Mouse (Mus musculus) heart, embryonic 10.5 days (tissue): Measurements from ENCODE around the gene Ror1. TPM values are rescaled to one million over a fixed set of nuclear protein-coding genes. Genes with fewer than 3 reads are reported as not detected.

Source experiments
- DNase-seq: peaks from one replicate; pipeline ENCODE4 v3.0.0-alpha.2; 2017; ENCODE audit warnings: low spot score
- H3K27ac ChIP-seq: fragments of 300-500 bp; sonication (generic); 2 replicates; pipeline ENCODE4 v1.5.1; 2016; ENCODE audit warnings: mild to moderate bottlenecking
- H3K27me3 ChIP-seq: fragments of 300-500 bp; sonication (generic); 2 replicates; pipeline ENCODE4 v1.6.1; 2016; ENCODE audit warnings: mild to moderate bottlenecking; ENCODE audit not compliant: poor library complexity, insufficient read depth, severe bottlenecking
- H3K36me3 ChIP-seq: fragments of 300-500 bp; sonication (generic); 2 replicates; pipeline ENCODE4 v1.6.1; 2016; ENCODE audit warnings: mild to moderate bottlenecking, moderate library complexity
- H3K4me1 ChIP-seq: fragments of 300-500 bp; sonication (generic); 2 replicates; pipeline ENCODE4 v1.6.1; 2016; ENCODE audit warnings: mild to moderate bottlenecking
- H3K4me3 ChIP-seq: fragments of 300-500 bp; sonication (generic); 2 replicates; pipeline ENCODE4 v1.5.1; 2016; ENCODE audit warnings: mild to moderate bottlenecking, moderate library complexity
- H3K9me3 ChIP-seq: fragments of 300-500 bp; sonication (generic); 2 replicates; pipeline ENCODE4 v1.6.1; 2016; ENCODE audit warnings: mild to moderate bottlenecking, moderate library complexity
- WGBS: fragments of 180-500 bp; shearing (Covaris S2); methylation state at CpG from one replicate; pipeline ENCODE4 v1.1.7; 2016; 5-methylcytosine and 5-hydroxymethylcytosine counted together
- polyA plus RNA-seq: library from polyadenylated mRNA; unstranded; fragments of >200 nt; fragmentation: Nextera tagmentation; extraction: Ambion mirVana; gene quantifications from 2 replicates; pipeline ENCODE4 v1.2.1, GENCODE M21; 2016

Ror1 gene
- polyA plus RNA-seq, 1 experiment from 2014 or later = 9.3 TPM

DNA sequence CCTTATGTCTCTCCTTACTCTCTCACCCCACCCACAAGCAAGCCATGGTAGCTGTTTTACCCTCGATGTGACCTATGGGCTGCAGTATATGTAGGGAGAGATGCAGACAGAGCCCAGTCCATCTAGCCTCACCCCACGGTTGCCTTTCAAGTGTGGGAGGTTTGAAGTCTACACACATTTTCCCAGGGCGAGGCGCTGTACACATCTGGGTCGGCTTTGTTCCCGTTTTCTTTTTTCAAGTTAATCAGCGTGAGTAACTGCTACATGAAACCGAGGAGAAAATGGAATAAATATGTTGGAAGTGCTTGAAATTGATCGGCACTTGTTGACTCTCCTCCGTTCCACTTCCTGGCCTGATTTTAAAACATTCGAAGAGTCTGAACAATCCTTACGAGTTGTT, 108.8 kb downstream of the Ror1 start:
- Histone ChIP-seq H3K4me3 (no peak overlapping the region), H3K27me3 (peaks cover 46% of the 10 kb centered on the region), H3K9me3 (no peaks in the 10 kb centered on the region), H3K27ac (no peak overlapping the region), H3K36me3 (no peaks in the 10 kb centered on the region), H3K4me1 (peaks cover 14% of the 10 kb centered on the region)
- 81% methylated on average over 12 of the region's 12 CpGs for WGBS
- no peak for DNase-seq

DNA sequence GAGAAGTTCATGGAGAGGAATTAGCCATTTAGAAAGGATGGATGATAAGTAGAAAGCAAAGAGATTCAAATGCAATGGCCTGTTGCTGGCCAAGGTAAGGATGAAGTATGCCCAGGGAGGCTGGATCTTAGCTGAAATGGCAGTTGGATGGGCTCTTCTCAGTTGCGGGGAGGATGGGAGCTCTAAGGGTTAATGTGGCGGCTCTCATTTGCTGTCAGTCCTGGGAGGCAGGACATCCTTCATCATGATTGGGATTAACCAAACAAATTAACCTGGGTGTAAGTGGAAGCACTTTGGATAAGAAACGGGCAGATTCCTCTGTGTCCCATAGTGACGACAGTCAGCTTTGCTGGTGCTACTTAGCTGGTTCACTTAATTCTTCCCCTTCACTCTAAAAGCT, 112.5 kb downstream of the Ror1 start:
- no peak overlapping the region for H3K27ac ChIP-seq
- peaks cover 57% of the 10 kb centered on the region for H3K27me3 ChIP-seq
- H3K36me3 ChIP-seq = no peaks in the 10 kb centered on the region
- no peaks in the 10 kb centered on the region for H3K9me3 ChIP-seq
- H3K4me3 ChIP-seq = no peak overlapping the region
- peaks cover 11% of the 10 kb centered on the region for H3K4me1 ChIP-seq
- no peak for DNase-seq
- WGBS = 33% methylated on average over 4 of the region's 4 CpGs

DNA sequence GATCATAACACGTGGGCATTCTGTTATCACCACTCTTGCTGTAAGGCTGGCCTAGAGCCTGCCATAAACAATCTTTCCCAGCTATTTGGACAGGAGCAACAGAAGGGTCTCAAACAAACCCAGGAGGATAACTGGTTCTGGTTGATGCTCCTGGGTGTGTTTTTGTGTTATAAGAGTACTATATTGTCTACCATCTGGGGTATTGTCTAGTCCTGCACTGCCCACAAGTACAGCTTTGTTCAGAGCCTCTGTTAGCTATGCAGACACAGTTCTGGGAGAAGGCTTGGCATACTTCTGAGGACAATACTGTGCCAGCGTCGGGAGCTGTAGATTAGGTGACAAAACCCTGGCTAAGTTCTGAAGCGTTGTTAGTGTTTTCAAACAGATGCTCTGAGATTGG, 113.5 kb downstream of the Ror1 start:
- no peaks in the 10 kb centered on the region for H3K36me3 ChIP-seq
- no peak overlapping the region for H3K27ac ChIP-seq
- WGBS = 72% methylated on average over 4 of the region's 4 CpGs
- DNase-seq = no peak
- H3K4me3 ChIP-seq = no peak overlapping the region
- no peaks in the 10 kb centered on the region for H3K9me3 ChIP-seq
- peaks cover 6% of the 10 kb centered on the region for H3K4me1 ChIP-seq
- H3K27me3 ChIP-seq = peaks cover 49% of the 10 kb centered on the region

DNA sequence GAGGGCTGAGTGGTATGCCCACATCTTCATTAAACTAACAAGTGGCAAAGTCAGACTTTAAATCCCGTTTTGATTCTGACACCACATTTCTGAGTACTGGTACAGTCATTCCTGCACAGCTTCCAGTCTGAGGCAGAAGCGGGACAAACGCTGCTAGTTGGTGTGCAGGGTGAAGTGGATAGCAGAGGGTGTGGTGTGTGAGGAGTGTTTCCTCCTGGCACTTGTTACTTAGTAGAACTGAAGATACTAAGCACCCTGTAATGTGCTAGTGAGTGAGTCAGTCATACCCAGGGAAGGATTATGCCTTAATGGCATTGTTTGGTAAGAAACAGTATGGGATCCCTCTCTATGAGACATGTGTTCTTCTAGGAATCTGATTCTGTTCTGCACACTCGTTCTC, 115.7 kb downstream of the Ror1 start:
- Histone ChIP-seq H3K9me3 (no peaks in the 10 kb centered on the region), H3K36me3 (no peaks in the 10 kb centered on the region), H3K4me3 (no peak overlapping the region), H3K27ac (no peak overlapping the region), H3K27me3 (peaks cover 31% of the 10 kb centered on the region), H3K4me1 (peaks cover 18% of the 10 kb centered on the region)
- no peak for DNase-seq
- 66% methylated on average over 4 of the region's 4 CpGs for WGBS

DNA sequence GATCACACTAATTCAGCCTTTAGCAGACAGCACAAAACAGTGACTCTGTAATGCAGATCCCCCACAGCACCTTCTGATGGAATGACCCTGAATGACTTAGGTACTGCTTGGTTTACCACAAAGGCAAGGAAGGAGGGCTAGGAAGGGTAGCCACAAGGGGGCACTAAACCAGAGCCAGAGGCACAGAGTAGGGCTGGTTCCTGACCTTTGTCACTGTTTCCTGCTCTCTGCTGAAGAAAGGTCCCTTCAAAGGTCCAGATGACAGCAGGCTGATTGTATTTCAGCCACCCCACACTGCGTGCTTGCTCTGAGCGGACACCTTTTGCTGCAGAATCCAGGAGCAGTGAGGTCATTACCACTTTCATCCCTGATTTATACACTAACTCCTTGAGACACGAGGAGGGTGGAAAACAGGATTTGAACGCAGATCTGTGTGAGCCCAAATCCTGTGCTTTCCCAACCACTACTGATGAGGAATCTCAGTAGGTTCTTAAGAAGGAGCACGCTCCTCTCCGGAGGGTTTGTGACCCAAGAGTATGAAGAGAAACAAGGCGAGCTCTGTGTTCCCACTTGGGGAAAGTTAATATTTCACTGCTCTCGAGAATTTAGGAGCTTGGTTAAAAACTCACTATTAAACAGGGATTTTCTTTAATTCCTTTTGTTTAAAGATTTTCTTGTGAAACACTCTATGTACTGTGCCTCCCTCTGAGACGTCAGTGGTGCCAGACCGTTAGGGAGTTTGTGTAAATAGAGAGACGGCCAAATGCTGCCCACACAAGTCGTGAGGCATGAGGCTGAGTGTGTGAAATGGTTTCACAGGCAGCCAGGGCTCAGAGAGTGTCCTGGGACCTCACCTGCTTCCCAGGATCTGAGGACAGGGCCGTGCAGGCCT, 119.0 kb downstream of the Ror1 start:
- Histone ChIP-seq H3K9me3 (no peaks in the 10 kb centered on the region), H3K27me3 (peaks cover 34% of the 10 kb centered on the region), H3K4me1 (peaks cover 33% of the 10 kb centered on the region), H3K27ac (peak overlapping the region; percentile 18; the same call in 1 of the 2 replicates), H3K4me3 (no peak overlapping the region), H3K36me3 (no peaks in the 10 kb centered on the region)
- WGBS = 64% methylated on average over 13 of the region's 13 CpGs
- no peak for DNase-seq

DNA sequence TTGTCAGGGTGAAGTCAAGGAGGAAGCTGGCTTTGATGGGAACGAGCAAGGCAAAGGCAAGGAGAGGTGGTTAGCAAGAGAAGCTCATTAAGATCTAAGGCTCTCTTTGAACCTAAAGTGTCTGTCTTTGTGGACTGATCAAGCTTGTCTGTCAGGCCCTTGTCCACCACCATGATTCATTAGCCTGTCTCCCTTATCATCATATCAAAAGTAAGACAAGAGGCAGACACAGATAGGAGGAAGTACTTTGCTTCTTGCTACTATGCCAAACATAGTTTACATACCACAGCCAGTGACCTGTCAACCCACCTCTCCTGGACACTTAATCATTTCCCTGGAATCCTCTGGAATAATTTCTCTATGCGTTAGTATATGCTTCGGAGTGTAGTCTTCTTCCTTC, 121.0 kb downstream of the Ror1 start:
- 28% methylated on average over 3 of the region's 3 CpGs for WGBS
- H3K4me3 ChIP-seq = no peak overlapping the region
- H3K9me3 ChIP-seq = no peaks in the 10 kb centered on the region
- H3K27me3 ChIP-seq = peaks cover 33% of the 10 kb centered on the region
- H3K36me3 ChIP-seq = no peaks in the 10 kb centered on the region
- H3K27ac ChIP-seq = no peak overlapping the region
- DNase-seq = no peak
- peaks cover 36% of the 10 kb centered on the region for H3K4me1 ChIP-seq

DNA sequence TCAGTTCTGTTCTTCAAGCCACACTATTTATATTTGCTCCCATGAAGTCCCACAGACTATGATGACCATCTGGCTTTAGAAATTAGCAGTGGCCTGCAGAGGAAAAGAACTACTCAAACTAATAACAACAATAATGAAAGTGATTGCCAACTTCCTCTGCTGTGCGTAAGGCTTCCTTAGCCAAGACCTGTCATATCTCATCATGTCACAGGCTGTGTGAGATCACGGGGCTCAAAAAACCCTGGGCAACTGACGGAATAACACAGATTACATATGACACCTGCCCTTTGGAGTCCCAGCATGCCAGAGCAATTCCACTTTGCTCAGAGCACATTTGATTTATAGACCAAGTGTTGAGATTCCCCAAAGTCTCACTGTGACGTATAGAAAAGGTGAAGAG, 123.4 kb downstream of the Ror1 start:
- Histone ChIP-seq H3K27ac (no peak overlapping the region), H3K4me1 (peaks cover 53% of the 10 kb centered on the region), H3K36me3 (no peaks in the 10 kb centered on the region), H3K27me3 (peaks cover 42% of the 10 kb centered on the region), H3K4me3 (no peak overlapping the region), H3K9me3 (no peaks in the 10 kb centered on the region)
- DNase-seq = no peak
- 61% methylated on average over 4 of the region's 4 CpGs for WGBS

DNA sequence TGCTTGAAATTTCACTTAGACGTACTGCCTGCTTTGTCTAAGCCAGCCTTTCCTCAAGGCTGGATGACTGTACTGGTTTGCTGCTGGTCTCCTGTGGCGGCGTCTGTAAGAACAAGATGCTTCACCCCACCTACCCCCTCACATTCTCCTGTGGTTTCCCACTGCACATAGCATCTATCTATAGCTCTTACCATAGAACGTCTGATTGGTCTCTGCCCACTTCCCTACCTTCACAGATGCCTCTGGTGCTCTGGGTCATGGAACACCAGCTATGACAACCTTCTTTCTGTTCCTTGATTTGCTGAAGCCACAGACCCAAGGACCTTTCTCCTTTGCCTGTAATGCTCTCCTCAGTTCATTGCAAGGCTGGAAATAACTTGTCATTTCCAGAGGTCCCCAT, 124.0 kb downstream of the Ror1 start:
- no peaks in the 10 kb centered on the region for H3K36me3 ChIP-seq
- no peak overlapping the region for H3K27ac ChIP-seq
- no peaks in the 10 kb centered on the region for H3K9me3 ChIP-seq
- H3K4me1 ChIP-seq = peaks cover 48% of the 10 kb centered on the region
- WGBS = 68% methylated on average over 4 of the region's 4 CpGs
- peaks cover 42% of the 10 kb centered on the region for H3K27me3 ChIP-seq
- DNase-seq = no peak
- H3K4me3 ChIP-seq = no peak overlapping the region

DNA sequence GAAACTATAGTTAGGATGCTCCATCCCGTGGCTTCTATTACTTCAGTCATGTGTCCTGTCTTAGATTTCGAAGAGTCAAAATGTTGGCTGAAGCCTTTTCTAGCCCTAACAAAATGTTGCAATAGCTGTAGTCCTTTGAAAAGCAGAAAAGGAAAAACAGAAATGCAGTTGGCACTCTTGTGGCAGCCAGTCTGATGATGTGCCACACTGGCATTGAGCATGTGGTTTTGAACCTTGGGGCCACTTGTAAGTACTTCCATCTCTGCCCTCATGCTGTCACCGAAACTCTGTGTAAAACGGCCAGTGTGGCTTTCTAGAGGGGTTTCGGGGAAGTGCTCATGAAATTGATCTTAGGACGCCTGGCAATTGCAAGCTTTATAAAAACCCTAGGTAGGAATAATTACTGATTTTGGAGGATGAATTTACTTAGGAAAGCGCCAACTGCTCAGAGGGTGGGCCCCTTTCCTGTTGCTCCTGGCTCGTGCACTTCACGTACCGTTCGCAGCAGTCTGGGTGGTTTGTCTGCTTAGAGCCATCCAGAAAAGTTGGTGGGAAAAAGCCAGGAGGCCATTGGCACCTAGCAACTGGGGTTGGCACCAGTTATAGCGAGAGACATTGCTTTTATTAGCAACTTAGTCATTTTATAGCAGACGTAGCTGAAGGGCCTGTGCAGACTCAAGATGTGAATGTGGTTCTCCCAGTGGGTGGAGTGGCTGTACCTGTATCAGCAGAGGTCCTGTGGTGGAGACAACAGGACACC, 126.6 kb downstream of the Ror1 start:
- DNase-seq = no peak
- Histone ChIP-seq H3K9me3 (no peaks in the 10 kb centered on the region), H3K36me3 (no peaks in the 10 kb centered on the region), H3K4me3 (no peak overlapping the region), H3K27me3 (peaks cover 42% of the 10 kb centered on the region), H3K4me1 (peaks cover 44% of the 10 kb centered on the region), H3K27ac (no peak overlapping the region)
- 82% methylated on average over 13 of the region's 13 CpGs for WGBS

DNA sequence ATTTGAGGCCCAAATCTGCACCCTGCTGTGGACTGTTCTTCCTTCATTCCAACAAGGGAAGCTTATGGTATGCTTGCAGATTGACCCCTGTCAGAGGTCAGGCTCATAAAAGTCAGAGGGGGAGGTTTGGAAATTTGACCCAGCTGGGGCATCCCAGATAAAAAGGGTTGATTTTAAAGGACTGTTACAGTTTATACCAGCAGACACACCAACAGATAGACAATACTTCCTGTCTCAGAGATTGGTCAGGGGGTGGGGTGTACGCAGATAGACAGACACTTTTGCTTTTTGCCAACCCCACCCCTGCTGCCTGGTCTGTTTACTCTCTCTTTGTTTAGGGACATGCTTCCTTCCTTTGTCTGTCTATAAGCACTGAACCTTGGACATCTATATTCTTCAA, 127.9 kb downstream of the Ror1 start:
- Histone ChIP-seq H3K4me1 (peaks cover 43% of the 10 kb centered on the region), H3K4me3 (no peak overlapping the region), H3K27ac (peak overlapping the region; percentile 16; the same call in 1 of the 2 replicates), H3K27me3 (peaks cover 33% of the 10 kb centered on the region), H3K9me3 (no peaks in the 10 kb centered on the region), H3K36me3 (no peaks in the 10 kb centered on the region)
- DNase-seq = no peak
- 46% methylated on average over 1 of the region's 1 CpGs for WGBS

DNA sequence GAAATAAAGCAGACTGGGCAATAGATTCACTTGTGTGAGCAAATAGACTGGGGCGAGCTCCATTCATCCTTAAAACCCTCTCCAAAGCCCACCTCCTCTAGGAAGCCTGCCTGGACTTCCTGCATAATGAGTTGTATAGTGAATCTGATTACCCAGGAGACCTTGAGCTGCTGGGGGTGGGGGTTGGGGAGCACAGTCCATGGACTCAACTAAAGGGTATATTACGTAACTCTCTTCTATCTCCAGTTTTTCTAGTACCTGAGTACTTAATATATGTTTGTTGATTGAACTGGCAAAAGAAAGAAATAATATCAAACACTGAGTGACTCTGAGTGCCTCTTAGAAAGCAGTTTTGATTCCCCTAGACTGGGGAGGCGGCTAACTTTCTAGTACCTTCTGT, 128.4 kb downstream of the Ror1 start:
- Histone ChIP-seq H3K27ac (peak overlapping the region; percentile 16; the same call in 1 of the 2 replicates), H3K4me1 (peaks cover 44% of the 10 kb centered on the region), H3K27me3 (peaks cover 33% of the 10 kb centered on the region), H3K4me3 (no peak overlapping the region), H3K9me3 (no peaks in the 10 kb centered on the region), H3K36me3 (no peaks in the 10 kb centered on the region)
- DNase-seq = no peak
- 84% methylated on average over 3 of the region's 3 CpGs for WGBS

DNA sequence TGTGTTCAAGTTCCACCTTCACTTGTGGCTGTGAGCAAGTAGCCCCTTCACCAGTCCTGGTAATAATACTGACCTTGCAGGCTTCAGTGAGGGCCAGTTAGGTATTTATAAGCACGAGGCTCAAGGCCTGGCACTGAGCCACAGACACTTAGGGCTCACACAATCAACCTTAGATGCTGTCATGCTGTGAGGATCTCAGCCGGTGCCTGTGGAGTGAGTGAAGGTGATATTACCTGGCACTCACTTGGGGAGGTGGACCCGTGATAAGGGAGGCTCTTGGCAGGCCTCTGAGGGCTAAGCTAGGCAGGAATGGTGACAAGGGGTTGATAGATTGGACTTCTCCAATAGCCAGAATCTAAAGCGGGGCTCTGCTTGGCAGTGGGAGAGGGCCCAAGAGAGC, 131.0 kb downstream of the Ror1 start:
- Histone ChIP-seq H3K36me3 (no peaks in the 10 kb centered on the region), H3K27me3 (peaks cover 20% of the 10 kb centered on the region), H3K4me3 (no peak overlapping the region), H3K4me1 (peaks cover 52% of the 10 kb centered on the region), H3K9me3 (no peaks in the 10 kb centered on the region), H3K27ac (peak overlapping the region; percentile 62; the same call in 1 of the 2 replicates)
- WGBS = 21% methylated on average over 4 of the region's 4 CpGs
- no peak for DNase-seq

DNA sequence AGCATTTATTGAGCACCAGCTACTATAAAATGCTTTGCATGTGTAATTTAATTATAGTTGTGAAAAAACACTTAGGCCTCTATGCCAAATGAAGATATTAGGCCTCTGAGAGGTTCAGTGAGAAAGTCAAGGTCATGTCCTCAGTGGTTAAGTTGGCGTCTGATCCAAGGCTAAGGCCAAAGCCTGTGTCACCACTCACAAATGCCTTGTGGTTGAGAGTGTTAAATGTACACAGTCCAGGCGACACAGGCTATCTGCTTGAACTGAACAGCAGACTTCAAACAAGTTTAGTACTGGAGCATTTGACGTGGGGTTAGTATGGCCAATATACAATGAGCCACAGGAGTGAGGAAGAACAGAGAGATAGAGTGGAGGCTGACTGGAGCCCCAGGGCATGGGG, 132.5 kb downstream of the Ror1 start:
- DNase-seq = no peak
- no peak overlapping the region for H3K4me3 ChIP-seq
- peaks cover 45% of the 10 kb centered on the region for H3K4me1 ChIP-seq
- 42% methylated on average over 3 of the region's 3 CpGs for WGBS
- peaks cover 9% of the 10 kb centered on the region; the same call in 1 of the 2 replicates for H3K27me3 ChIP-seq
- no peaks in the 10 kb centered on the region for H3K9me3 ChIP-seq
- H3K36me3 ChIP-seq = no peaks in the 10 kb centered on the region
- peak overlapping the region; percentile 2; the same call in 1 of the 2 replicates for H3K27ac ChIP-seq
